Mouse (Mus musculus) heart, postnatal 0 days (tissue): ENCODE measurements around the gene Zrsr2. TPM values are rescaled to one million over a fixed set of nuclear protein-coding genes. Genes with fewer than 3 reads are reported as not detected.

Experiments
- ATAC-seq: fragments of 200-750 bp; cut with Nextera tagmentation; 2 replicates; pipeline ENCODE4 v1.8.0; 2017; ENCODE audit warnings: low read depth, moderate number of reproducible peaks, moderate library complexity; ENCODE audit not compliant: insufficient read depth
- DNase-seq: peaks from one replicate; pipeline ENCODE4 v3.0.0-alpha.2; 2016; ENCODE audit warnings: low spot score
- H3K27ac ChIP-seq: fragments of 300-500 bp; sonication (generic); 2 replicates; pipeline ENCODE4 v1.5.1; 2014; ENCODE audit warnings: low read depth, mild to moderate bottlenecking
- H3K27me3 ChIP-seq: fragments of 300-500 bp; sonication (generic); 2 replicates; pipeline ENCODE4 v1.6.1; 2014; ENCODE audit warnings: low read length, mixed read lengths; ENCODE audit not compliant: control insufficient read depth, insufficient read depth
- H3K36me3 ChIP-seq: fragments of 300-500 bp; sonication (generic); replicated peaks from 2 replicates; pipeline ENCODE4 v1.6.1; 2014; ENCODE audit warnings: low read length, mixed read lengths; ENCODE audit not compliant: control insufficient read depth, insufficient read depth
- H3K4me1 ChIP-seq: fragments of 300-500 bp; sonication (generic); 2 replicates; pipeline ENCODE4 v1.6.1; 2014; ENCODE audit warnings: antibody characterized with exemption; ENCODE audit not compliant: control insufficient read depth, insufficient read depth
- H3K4me2 ChIP-seq: fragments of 300-500 bp; sonication (generic); 2 replicates; pipeline ENCODE4 v1.6.1; 2014; ENCODE audit warnings: low read depth, mild to moderate bottlenecking, low read length, moderate library complexity
- H3K4me3 ChIP-seq: fragments of 300-500 bp; sonication (generic); 2 replicates; pipeline ENCODE4 v1.5.1; 2014; ENCODE audit warnings: low read depth, low read length
- H3K9ac ChIP-seq: fragments of 300-500 bp; sonication (generic); replicated peaks from 2 replicates; pipeline ENCODE4 v1.6.1; 2014; ENCODE audit warnings: low read depth, low read length, mixed read lengths
- H3K9me3 ChIP-seq: fragments of 300-500 bp; sonication (generic); replicated peaks from 2 replicates; pipeline ENCODE4 v1.6.1; 2016; ENCODE audit warnings: low read length; ENCODE audit not compliant: control insufficient read depth
- CTCF ChIP-seq: IDR thresholded peaks from 2 replicates; pipeline ENCODE4 v1.5.1; 2016; ENCODE audit warnings: antibody characterized with exemption, control low read depth, low read depth
- EP300 ChIP-seq: IDR thresholded peaks from 2 replicates; pipeline ENCODE4 v1.6.1; 2016; ENCODE audit warnings: antibody characterized with exemption, low read depth
- WGBS: fragments of 180-500 bp; shearing (Covaris S2); extraction: QIAGEN DNeasy Blood & Tissue Kit; methylation state at CpG from one replicate; pipeline ENCODE4 v1.1.7; 2014; 5-methylcytosine and 5-hydroxymethylcytosine counted together
- polyA plus RNA-seq: library from polyadenylated mRNA; unstranded; fragments of >200 nt; fragmentation: Nextera tagmentation; extraction: Ambion mirVana; gene quantifications from 2 replicates; pipeline ENCODE4 v1.2.1, GENCODE M21; 2015
- total RNA-seq: library from RNA; depleted of rRNA; stranded (reverse); fragments of >200 nt; gene quantifications from 2 replicates; pipeline ENCODE4 v1.2.3, GENCODE M21; 2014; ENCODE audit warnings: low replicate concordance

The Zrsr2 gene
- total and polyA plus RNA-seq, 2 experiments from 2014 or later: 0.92 to 25.8 TPM

DNA sequence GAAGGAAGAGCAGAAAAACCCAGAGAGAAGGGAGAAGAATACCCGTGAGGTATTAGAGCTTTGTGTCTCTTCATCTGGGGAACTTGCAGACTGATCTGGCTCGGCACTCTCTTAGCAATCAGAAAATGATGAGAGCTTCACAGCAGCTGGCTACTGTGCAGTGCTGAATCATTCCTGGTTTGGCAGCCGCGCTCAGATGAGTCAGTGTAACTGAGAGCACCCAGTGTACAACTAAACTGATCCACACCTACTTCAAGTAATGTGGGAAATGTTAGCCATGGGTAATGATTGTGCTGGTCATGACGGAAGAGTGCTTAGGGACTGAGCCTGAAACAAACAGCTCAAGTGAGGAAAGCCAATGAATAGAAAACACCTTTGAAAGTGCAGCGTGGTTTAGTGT lies 19.9 kb downstream of the Zrsr2 start:
- Histone ChIP-seq H3K4me3 (no peak overlapping the region), H3K9me3 (no peaks in the 10 kb centered on the region), H3K36me3 (peaks cover 30% of the 10 kb centered on the region; the same call in 1 of the 2 replicates), H3K4me1 (no peaks in the 10 kb centered on the region), H3K4me2 (no peak overlapping the region), H3K9ac (no peak overlapping the region), H3K27ac (no peak overlapping the region), H3K27me3 (no peaks in the 10 kb centered on the region)
- TF ChIP-seq EP300: no peak
- no peak for TF ChIP-seq CTCF
- ATAC-seq (no peak), DNase-seq (no peak)
- WGBS: 80% methylated on average over 6 of the region's 6 CpGs

DNA sequence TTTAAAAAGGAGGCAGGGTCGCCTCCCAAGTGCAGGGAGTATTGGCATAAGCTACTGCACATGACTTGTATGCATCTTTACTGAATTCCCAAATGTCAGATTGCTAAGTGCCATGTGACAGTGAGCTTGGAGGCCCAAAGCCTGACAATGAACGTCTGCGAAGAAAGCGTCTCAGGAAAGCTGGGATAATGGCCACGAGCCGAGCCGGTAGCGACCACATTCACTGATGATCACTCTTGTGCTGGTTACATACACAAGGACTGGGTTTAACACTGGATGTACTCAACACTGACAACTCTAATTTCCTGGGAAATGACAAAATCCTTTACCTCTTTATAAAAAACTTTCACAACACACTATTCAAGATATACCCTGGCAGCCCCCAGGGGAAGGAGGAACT lies 23.7 kb downstream of the Zrsr2 start:
- no peak overlapping the region for H3K27ac ChIP-seq
- H3K4me1 ChIP-seq: no peaks in the 10 kb centered on the region
- H3K4me2 ChIP-seq: no peak overlapping the region
- no peaks in the 10 kb centered on the region for H3K9me3 ChIP-seq
- 77% methylated on average over 8 of the region's 8 CpGs for WGBS
- TF ChIP-seq CTCF: no peak
- no peak for TF ChIP-seq EP300
- DNase-seq (no peak), ATAC-seq (no peak)
- H3K36me3 ChIP-seq: 0 out of 2 replicates have a peak, but pooled peaks cover 10% of the 10 kb centered on the region
- H3K27me3 ChIP-seq: no peaks in the 10 kb centered on the region
- H3K4me3 ChIP-seq: no peak overlapping the region
- no peak overlapping the region for H3K9ac ChIP-seq

- H3K27ac ChIP-seq: no peak overlapping the region
- H3K9me3 ChIP-seq: no peaks in the 10 kb centered on the region
- DNase-seq: no peak
- no peak overlapping the region for H3K4me3 ChIP-seq
- no peaks in the 10 kb centered on the region for H3K4me1 ChIP-seq
- H3K27me3 ChIP-seq: no peaks in the 10 kb centered on the region
- ATAC-seq: no peak
- TF ChIP-seq CTCF (no peak), EP300 (no peak)
- H3K9ac ChIP-seq: no peak overlapping the region
- no peak overlapping the region for H3K4me2 ChIP-seq
- H3K36me3 ChIP-seq: no peaks in the 10 kb centered on the region
Measured at GRCm38 (mm10) chrX:163929550-163929949, 28.9 kb downstream of the Zrsr2 start.

DNA sequence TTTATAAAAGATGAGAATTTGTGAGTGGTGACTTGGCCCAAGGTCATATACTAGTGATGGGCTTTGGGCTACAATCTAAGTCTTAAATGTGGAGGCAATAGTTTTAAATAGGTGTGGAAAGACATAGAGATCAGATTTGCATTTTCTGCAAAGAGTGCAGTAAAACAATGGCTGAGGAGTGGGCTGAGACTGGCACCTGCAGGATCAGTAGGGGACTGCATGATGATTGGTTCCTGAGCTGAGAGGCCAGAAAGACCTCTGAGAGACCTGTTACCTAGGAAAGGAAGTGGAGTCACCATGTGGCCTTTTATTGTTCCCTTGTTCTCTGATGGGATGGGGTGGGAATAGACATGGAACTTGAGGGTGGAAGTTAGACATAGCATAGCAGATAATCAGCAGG lies 45.7 kb downstream of the Zrsr2 start:
- ATAC-seq: no peak

GRCm38 (mm10) chrX:163909381-163909780 lies 49.1 kb downstream of the Zrsr2 start:
- 15% methylated on average over 31 of the region's 34 CpGs for whole genome bisulfite sequencing
- H3K36me3 ChIP-seq: no peaks in the 10 kb centered on the region

More for the DNA sequence above, 45.7 kb downstream of the Zrsr2 start:
- no peak for DNase-seq
- Histone ChIP-seq H3K4me2 (no peak overlapping the region), H3K9me3 (no peaks in the 10 kb centered on the region), H3K4me3 (no peak overlapping the region), H3K4me1 (no peaks in the 10 kb centered on the region), H3K36me3 (no peaks in the 10 kb centered on the region), H3K9ac (no peak overlapping the region), H3K27me3 (no peaks in the 10 kb centered on the region), H3K27ac (no peak overlapping the region)
- TF ChIP-seq CTCF (peak; percentile 53), EP300 (no peak)

More at GRCm38 (mm10) chrX:163909381-163909780, 49.1 kb downstream of the Zrsr2 start:
- no peak for DNase-seq
- Histone ChIP-seq H3K4me3 (peak overlapping the region; percentile 82), H3K9me3 (no peaks in the 10 kb centered on the region), H3K27ac (peak overlapping the region; percentile 74), H3K4me2 (peak overlapping the region; percentile 63), H3K27me3 (no peaks in the 10 kb centered on the region), H3K4me1 (no peaks in the 10 kb centered on the region), H3K9ac (peak overlapping the region; percentile 53)
- no peak for TF ChIP-seq EP300
- no peak for TF ChIP-seq CTCF
- 0 out of 2 replicates have a peak, but pooled peaks have one; percentile 15 for ATAC-seq
